Mouse (Mus musculus) layer of hippocampus, adult 8-10 months (tissue): Measurements from ENCODE around the gene Abcc8. TPM values are rescaled to one million over a fixed set of nuclear protein-coding genes. Genes with fewer than 3 reads are reported as not detected.

Experiments used
- DNase-seq, 2 experiments: peaks; one replicate each; pipeline ENCODE4 v3.0.0; 2022; ENCODE audit warnings: low spot score in 2 of 2
- total RNA-seq, 4 experiments: library from RNA; stranded (reverse); gene quantifications; 2 replicates each; pipeline ENCODE4 v1.2.4; 2022

The Abcc8 gene
- total RNA-seq, 4 experiments from 2014 or later: 39.0 to 52.6 (median 45.1) TPM

GRCm38 (mm10) chr7:46060688-46061087 is 119.1 kb downstream of the Abcc8 start:
- no peak for DNase-seq

DNA sequence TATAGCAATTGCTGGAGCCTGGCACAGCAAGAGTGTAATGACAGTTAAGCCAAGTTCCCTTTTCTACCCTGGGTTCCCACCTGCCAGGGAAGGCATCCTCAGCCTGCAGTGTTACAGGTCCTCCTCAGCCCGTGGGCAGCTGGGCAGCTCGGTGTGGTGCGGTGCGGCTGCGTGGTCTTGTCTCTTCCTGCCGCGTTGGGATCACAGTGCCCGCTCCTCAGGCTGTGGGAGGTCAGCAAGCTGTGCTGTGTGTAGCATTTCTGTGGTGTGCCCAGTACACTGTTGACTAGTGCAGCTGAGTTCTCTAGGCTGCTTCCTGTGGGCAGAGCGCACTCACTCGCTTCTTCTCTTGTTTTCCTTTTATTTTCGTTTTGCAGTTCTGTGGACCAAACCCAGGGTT is 121.0 kb downstream of the Abcc8 start:
- DNase-seq: no peak

Other genes starting within 250 kb of the Abcc8 start
- gene Abcc6, start 149.7 kb downstream of the Abcc8 start, total RNA-seq: 1 to 10 TPM; 1.8 to 3.5 (median 2.6) TPM
- 100 to 1,000 TPM in 3 of 4 experiments, 10 to 100 TPM in 1; 96.7 to 108 (median 105) TPM for gene Nomo1, start 146.3 kb downstream of the Abcc8 start, total RNA-seq
- gene Kcnj11, start 79.3 kb downstream of the Abcc8 start, total RNA-seq: 10 to 100 TPM; 30.2 to 36.4 (median 33.9) TPM
- gene Ush1c, start 58.5 kb upstream of the Abcc8 start, total RNA-seq: under 1 TPM; 0.16 to 0.74 (median 0.25) TPM
- gene Otog, start 61.0 kb upstream of the Abcc8 start, total RNA-seq: under 1 TPM in 3 of 4 experiments, not detected in 1; 0.19 to 0.27 (median 0.23) TPM
- gene Myod1, start 196.4 kb upstream of the Abcc8 start, total RNA-seq: under 1 TPM in 1 of 4 experiments, not detected in 3; 0.24 TPM
- gene Kcnc1, start 216.5 kb upstream of the Abcc8 start, total RNA-seq: 100 to 1,000 TPM; 103 to 134 (median 116) TPM